Mouse (Mus musculus): Measurements from ENCODE around the gene Obsl1. TPM values are rescaled to one million over a fixed set of nuclear protein-coding genes. Genes with fewer than 3 reads are reported as not detected.

Obsl1 gene
- total and polyA plus RNA-seq, 3 experiments, result 0.08 to 1.2 TPM; not detected in 1

DNA sequence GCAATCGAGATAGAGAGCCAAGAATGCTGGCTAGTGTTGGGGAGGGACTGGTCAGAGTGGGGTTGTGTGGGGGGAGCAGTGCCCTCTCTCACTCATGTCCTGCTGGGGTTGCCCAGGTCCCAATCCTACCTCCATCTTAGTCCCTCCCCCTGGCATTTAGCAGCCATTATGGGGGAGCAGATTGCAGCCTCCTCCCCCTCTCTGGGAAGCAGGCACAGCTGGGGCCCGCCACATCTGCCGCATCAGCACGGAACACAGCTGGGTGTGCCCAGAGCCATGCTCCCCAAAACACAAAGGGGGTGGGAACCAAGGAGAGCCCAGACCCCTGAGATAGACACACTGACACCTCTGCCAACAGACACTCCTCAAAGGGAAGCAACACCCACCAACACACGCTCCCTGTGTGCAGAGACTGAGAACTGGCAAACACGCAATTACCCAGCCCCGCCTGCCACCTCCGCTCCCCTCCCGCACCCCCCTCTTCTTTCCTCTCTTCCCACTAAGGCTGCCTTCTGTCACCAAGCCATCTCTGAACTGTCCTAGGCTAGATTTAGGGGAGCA lies 61.0 kb downstream of the Obsl1 start:
- peak; percentile 41; the same call in 1 of the 2 replicates for TF ChIP-seq TCF12 (IDR thresholded peaks at IDR 0.05; ENCODE audit: low read depth, low read length)
- no peak for TF ChIP-seq EP300 (IDR thresholded peaks at IDR 0.05; ENCODE audit: low read depth in 1 of 2, low read length in 2 of 2)
- TF ChIP-seq ETS1 (IDR thresholded peaks at IDR 0.05; ENCODE audit: low read depth, low read length), result peak; percentile 40
- Histone ChIP-seq H3K27me3 (ENCODE audit: control insufficient read depth in 1 of 2, insufficient read depth in 2 of 2, low read length in 2 of 2) (no peaks in the 10 kb centered on the region; a peak in 1 of 4 replicates), H3K79me2 (ENCODE audit: control insufficient read depth, insufficient read depth, low read length, poor library complexity) (no peaks in the 10 kb centered on the region; the same call in 1 of the 2 replicates), H3K9ac (ENCODE audit: control insufficient read depth, low read depth, low read length, poor library complexity, severe bottlenecking) (peak overlapping the region; percentile 23), H3K27ac (ENCODE audit: control insufficient read depth, low read depth, low read length) (peak overlapping the region; percentile 85; the same call in 1 of the 2 replicates), H3K9me3 (replicated peaks; ENCODE audit: insufficient read depth, low read length) (no peaks in the 10 kb centered on the region), H3K36me3 (ENCODE audit: control insufficient read depth in 1 of 2, insufficient read depth in 2 of 2, low read length in 2 of 2) (peaks cover 0 to 27% of the 10 kb centered on the region in 2 experiments; a peak in 2 of 4 replicates), H3K4me1 (ENCODE audit: control insufficient read depth in 1 of 2, insufficient read depth in 2 of 2, low read length in 2 of 2) (peaks cover 23 to 41% of the 10 kb centered on the region in 2 experiments; a peak in 3 of 4 replicates), H3K4me3 (ENCODE audit: control insufficient read depth in 1 of 2, insufficient read depth in 1 of 2, low read depth in 2 of 2, low read length in 2 of 2) (peak overlapping the region; percentile 15 to 57; a peak in 3 of 4 replicates)
- DNase-seq (ENCODE audit: low read depth, low spot score), result peak; percentile 53

DNA sequence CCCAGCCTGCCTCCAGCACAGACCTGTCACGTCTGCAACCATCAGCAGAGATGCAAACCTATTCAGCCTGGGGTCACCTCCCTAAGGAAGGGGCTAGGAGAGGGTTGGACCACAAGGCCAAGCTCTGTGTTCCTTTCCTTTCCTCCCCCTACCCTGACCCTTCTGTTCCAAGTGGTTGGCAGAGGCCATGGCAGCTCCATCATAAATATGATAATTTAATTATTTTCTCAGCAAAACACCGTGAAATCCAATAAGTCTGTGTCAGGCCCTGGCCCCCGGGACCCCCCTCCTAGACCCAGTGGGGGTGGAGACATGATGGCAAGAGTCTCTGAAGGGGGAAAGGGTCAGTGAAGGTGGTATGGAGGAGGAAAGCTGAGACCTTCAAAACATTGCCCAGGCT lies 62.0 kb downstream of the Obsl1 start:
- Histone ChIP-seq H3K36me3 (ENCODE audit: control insufficient read depth in 1 of 2, insufficient read depth in 2 of 2, low read length in 2 of 2) (peaks cover 0 to 19% of the 10 kb centered on the region in 2 experiments; a peak in 2 of 4 replicates), H3K9ac (ENCODE audit: control insufficient read depth, low read depth, low read length, poor library complexity, severe bottlenecking) (no peak overlapping the region), H3K4me1 (ENCODE audit: control insufficient read depth in 1 of 2, insufficient read depth in 2 of 2, low read length in 2 of 2) (peaks cover 13 to 31% of the 10 kb centered on the region in 2 experiments; a peak in 3 of 4 replicates), H3K27me3 (ENCODE audit: control insufficient read depth in 1 of 2, insufficient read depth in 2 of 2, low read length in 2 of 2) (no peaks in the 10 kb centered on the region), H3K9me3 (replicated peaks; ENCODE audit: insufficient read depth, low read length) (no peaks in the 10 kb centered on the region), H3K27ac (ENCODE audit: control insufficient read depth, low read depth, low read length) (no peak overlapping the region), H3K79me2 (ENCODE audit: control insufficient read depth, insufficient read depth, low read length, poor library complexity) (no peaks in the 10 kb centered on the region; the same call in 1 of the 2 replicates), H3K4me3 (ENCODE audit: control insufficient read depth in 1 of 2, insufficient read depth in 1 of 2, low read depth in 2 of 2, low read length in 2 of 2) (no peak overlapping the region)
- no peak for TF ChIP-seq POLR2AphosphoS2 (IDR thresholded peaks at IDR 0.05; ENCODE audit: low read length)
- TF ChIP-seq SIN3A (IDR thresholded peaks at IDR 0.05; ENCODE audit: low read length), result no peak
- no peak for TF ChIP-seq GABPA (IDR thresholded peaks at IDR 0.05; ENCODE audit: low read depth, low read length)
- TF ChIP-seq KAT2A (conservative IDR thresholded peaks at IDR 0.05; ENCODE audit: low read depth, low read length), result no peak
- TF ChIP-seq ZNF384 (IDR thresholded peaks at IDR 0.05; ENCODE audit: low read depth, low read length), result no peak
- no peak for TF ChIP-seq SMC3 (IDR thresholded peaks at IDR 0.05; ENCODE audit: low read depth, low read length)
- TF ChIP-seq CHD2 (IDR thresholded peaks at IDR 0.05; ENCODE audit: low read length), result no peak
- no peak for TF ChIP-seq RAD21 (IDR thresholded peaks at IDR 0.05; ENCODE audit: low read depth, low read length)
- TF ChIP-seq POLR2A (IDR thresholded peaks at IDR 0.05; ENCODE audit: control insufficient read depth in 1 of 2, insufficient read depth in 1 of 2, low read depth in 1 of 2, low read length in 2 of 2, poor library complexity in 1 of 2), result no peak
- TF ChIP-seq POLR2AphosphoS5 (IDR thresholded peaks at IDR 0.05; ENCODE audit: borderline replicate concordance, low read depth, low read length), result no peak
- TF ChIP-seq CTCF (IDR thresholded peaks at IDR 0.05 in 2 of 3, conservative IDR thresholded peaks at IDR 0.05 in 1 of 3; ENCODE audit: control insufficient read depth in 1 of 3, insufficient read depth in 1 of 3, low read depth in 2 of 3, low read length in 3 of 3, poor library complexity in 1 of 3, severe bottlenecking in 1 of 3), result no peak
- no peak for TF ChIP-seq MEF2A (IDR thresholded peaks at IDR 0.05; ENCODE audit: extremely low read depth, insufficient replicate concordance, low read depth, low read length, poor library complexity, severe bottlenecking)
- TF ChIP-seq ZMIZ1 (IDR thresholded peaks at IDR 0.05; ENCODE audit: low read depth, low read length), result no peak
- TF ChIP-seq TCF12 (IDR thresholded peaks at IDR 0.05; ENCODE audit: low read depth, low read length), result no peak
- no peak for TF ChIP-seq UBTF (IDR thresholded peaks at IDR 0.05; ENCODE audit: borderline replicate concordance, insufficient read depth, low read depth, low read length)
- no peak for TF ChIP-seq BHLHE40 (IDR thresholded peaks at IDR 0.05; ENCODE audit: borderline replicate concordance, low read depth, low read length)
- no peak for TF ChIP-seq RCOR1 (IDR thresholded peaks at IDR 0.05; ENCODE audit: low read depth, low read length)
- no peak for TF ChIP-seq CHD1 (IDR thresholded peaks at IDR 0.05; ENCODE audit: low read depth, low read length)
- no peak for TF ChIP-seq MYC (IDR thresholded peaks at IDR 0.05; ENCODE audit: low read depth, low read length)
- no peak for DNase-seq (ENCODE audit: low read depth, low spot score)

All from MEL (cell line).